Mouse (Mus musculus) midbrain, embryonic 14.5 days (tissue): Measurements from ENCODE around the gene Me3. TPM values are rescaled to one million over a fixed set of nuclear protein-coding genes. Genes with fewer than 3 reads are reported as not detected.
A peak's percentile ranks its signal among the peaks of the same experiment; 100 is the strongest.

ENCODE experiments used
- ATAC-seq: fragments of 200-750 bp; cut with Nextera tagmentation; 2 replicates; pipeline ENCODE4 v1.8.0; 2017; ENCODE audit warnings: moderate number of reproducible peaks, moderate library complexity; ENCODE audit not compliant: low FRiP score, low TSS enrichment
- DNase-seq: peaks from one replicate; pipeline ENCODE4 v3.0.0-alpha.2; 2015
- H3K27ac ChIP-seq: fragments of 300-500 bp; sonication (generic); replicated peaks from 2 replicates; pipeline ENCODE4 v1.5.1; 2014; ENCODE audit warnings: mild to moderate bottlenecking, low read depth, low read length, moderate library complexity
- H3K27me3 ChIP-seq: fragments of 300-500 bp; sonication (generic); 2 replicates; pipeline ENCODE4 v1.6.1; 2014; ENCODE audit warnings: low read length, control low read depth, mixed read lengths; ENCODE audit not compliant: control insufficient read depth, insufficient read depth
- H3K36me3 ChIP-seq: fragments of 300-500 bp; sonication (generic); 2 replicates; pipeline ENCODE4 v1.6.1; 2014; ENCODE audit warnings: low read length, control low read depth; ENCODE audit not compliant: control insufficient read depth, insufficient read depth
- H3K4me1 ChIP-seq: fragments of 300-500 bp; sonication (generic); 2 replicates; pipeline ENCODE4 v1.6.1; 2014; ENCODE audit warnings: mild to moderate bottlenecking, antibody characterized with exemption, low read length, control low read depth; ENCODE audit not compliant: control insufficient read depth, insufficient read depth
- H3K4me2 ChIP-seq: fragments of 300-500 bp; sonication (generic); 2 replicates; pipeline ENCODE4 v1.6.1; 2014; ENCODE audit warnings: mild to moderate bottlenecking, low read length, moderate library complexity
- H3K4me3 ChIP-seq: fragments of 300-500 bp; sonication (generic); replicated peaks from 2 replicates; pipeline ENCODE4 v1.5.1; 2014; ENCODE audit warnings: low read depth, low read length
- H3K9ac ChIP-seq: fragments of 300-500 bp; sonication (generic); replicated peaks from 2 replicates; pipeline ENCODE4 v1.6.1; 2014; ENCODE audit warnings: mild to moderate bottlenecking, low read length, moderate library complexity
- H3K9me3 ChIP-seq: fragments of 300-500 bp; sonication (generic); 2 replicates; pipeline ENCODE4 v1.6.1; 2016; ENCODE audit warnings: low read length, control low read depth, mixed read lengths; ENCODE audit not compliant: control insufficient read depth
- WGBS: fragments of 180-500 bp; shearing (Covaris S2); extraction: QIAGEN DNeasy Blood & Tissue Kit; methylation state at CpG from one replicate; pipeline ENCODE4 v1.1.7; 2014; 5-methylcytosine and 5-hydroxymethylcytosine counted together
- polyA plus RNA-seq: library from polyadenylated mRNA; unstranded; fragments of >200 nt; fragmentation: Nextera tagmentation; extraction: Ambion mirVana; gene quantifications from 2 replicates; pipeline ENCODE4 v1.2.1, GENCODE M21; 2014

The Me3 gene
- polyA plus RNA-seq, 1 experiment from 2014 or later = 5.9 TPM

DNA sequence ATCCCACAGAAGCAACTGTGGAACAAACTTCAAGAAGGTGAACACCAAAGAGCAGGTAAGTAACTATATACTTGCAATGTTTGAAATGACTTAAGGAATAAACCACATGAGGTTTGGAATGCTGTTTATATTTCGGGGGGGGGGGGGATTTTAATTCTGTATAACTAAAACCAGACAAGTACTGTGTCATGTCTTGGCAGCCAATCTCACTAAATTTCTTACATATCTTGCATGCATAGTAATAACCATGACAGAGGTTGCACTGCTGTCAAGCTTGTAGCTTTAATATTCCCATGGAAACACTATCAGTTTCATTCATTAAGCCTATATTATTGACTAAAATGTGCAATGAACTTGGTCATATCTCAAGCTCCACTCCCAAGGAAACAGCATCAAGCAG lies 223.0 kb downstream of the Me3 start:
- ATAC-seq (no peak), DNase-seq (no peak)
- Histone ChIP-seq H3K27ac (no peak overlapping the region), H3K9me3 (no peaks in the 10 kb centered on the region), H3K4me2 (no peak overlapping the region), H3K36me3 (no peaks in the 10 kb centered on the region), H3K4me1 (no peaks in the 10 kb centered on the region), H3K27me3 (no peaks in the 10 kb centered on the region), H3K4me3 (no peak overlapping the region), H3K9ac (no peak overlapping the region)
- whole genome bisulfite sequencing = 71% methylated on average over 1 of the region's 1 CpGs

- Histone ChIP-seq H3K9ac (no peak overlapping the region), H3K4me3 (no peak overlapping the region), H3K4me1 (no peaks in the 10 kb centered on the region), H3K27ac (no peak overlapping the region), H3K36me3 (no peaks in the 10 kb centered on the region), H3K9me3 (no peaks in the 10 kb centered on the region), H3K4me2 (no peak overlapping the region), H3K27me3 (no peaks in the 10 kb centered on the region)
- peak; percentile 15 for DNase-seq
- 53% methylated on average over 17 of the region's 17 CpGs for WGBS
- ATAC-seq = peak; percentile 31
Observed at GRCm38 (mm10) chr7:89856440-89857217, 224.4 kb downstream of the Me3 start.

DNA sequence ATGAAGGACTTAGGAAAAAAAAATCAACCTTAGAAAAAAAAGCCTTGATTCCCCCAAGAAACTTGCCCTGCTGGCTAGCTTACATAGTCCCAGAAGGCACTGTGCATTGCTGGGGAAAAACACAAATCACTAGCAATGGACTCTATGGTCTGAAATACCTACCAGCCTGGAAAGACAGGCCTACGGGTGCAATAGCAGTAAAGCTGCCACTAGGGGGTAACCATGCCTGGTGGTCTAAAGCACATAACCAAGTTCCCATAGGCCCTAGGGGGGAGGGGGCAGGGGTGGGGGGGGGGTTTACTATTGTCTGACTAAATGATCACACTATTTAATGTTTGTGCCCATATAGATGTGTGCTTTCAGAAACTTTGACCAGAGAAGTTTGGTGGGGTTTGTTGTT lies 232.6 kb downstream of the Me3 start:
- Histone ChIP-seq H3K27me3 (no peaks in the 10 kb centered on the region), H3K36me3 (no peaks in the 10 kb centered on the region), H3K27ac (no peak overlapping the region), H3K4me1 (no peaks in the 10 kb centered on the region), H3K9ac (no peak overlapping the region), H3K4me3 (no peak overlapping the region), H3K9me3 (no peaks in the 10 kb centered on the region), H3K4me2 (no peak overlapping the region)
- no peak for ATAC-seq
- no peak for DNase-seq
- WGBS = 88% methylated on average over 1 of the region's 1 CpGs

GRCm38 (mm10) chr7:89867221-89867620 lies 235.0 kb downstream of the Me3 start:
- no peaks in the 10 kb centered on the region for H3K36me3 ChIP-seq
- H3K4me2 ChIP-seq = no peak overlapping the region
- ATAC-seq (no peak), DNase-seq (no peak)
- no peaks in the 10 kb centered on the region for H3K27me3 ChIP-seq
- no peak overlapping the region for H3K27ac ChIP-seq
- no peak overlapping the region for H3K4me3 ChIP-seq
- no peak overlapping the region for H3K9ac ChIP-seq
- WGBS = 85% methylated on average over 5 of the region's 5 CpGs
- H3K9me3 ChIP-seq = no peaks in the 10 kb centered on the region
- no peaks in the 10 kb centered on the region for H3K4me1 ChIP-seq

DNA sequence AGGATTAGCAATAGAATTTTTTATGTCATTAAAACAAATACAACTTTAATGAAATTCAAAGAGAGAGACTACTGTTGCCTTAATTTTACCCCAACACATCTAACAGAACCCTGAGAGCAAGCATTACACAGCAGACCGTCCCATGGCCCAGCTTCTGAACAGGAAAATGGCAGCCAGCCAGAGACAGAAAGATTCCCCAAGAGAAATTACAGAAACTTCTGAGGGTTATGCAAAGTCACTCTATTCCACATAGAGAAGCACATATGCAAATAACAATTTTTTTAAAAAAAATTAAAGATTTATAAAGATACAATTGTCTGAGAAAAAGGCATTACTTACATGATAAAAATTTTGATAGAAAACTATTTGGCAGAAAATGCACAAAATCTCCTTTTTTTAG lies 247.5 kb downstream of the Me3 start:
- Histone ChIP-seq H3K4me3 (no peak overlapping the region), H3K27me3 (no peaks in the 10 kb centered on the region), H3K9ac (no peak overlapping the region), H3K9me3 (no peaks in the 10 kb centered on the region), H3K4me2 (no peak overlapping the region), H3K36me3 (no peaks in the 10 kb centered on the region), H3K4me1 (no peaks in the 10 kb centered on the region), H3K27ac (no peak overlapping the region)
- 82% methylated on average over 1 of the region's 1 CpGs for WGBS
- DNase-seq = no peak
- ATAC-seq = no peak

GRCm38 (mm10) chr7:89884551-89884950 lies 252.4 kb downstream of the Me3 start:
- Histone ChIP-seq H3K4me2 (no peak overlapping the region), H3K27me3 (no peaks in the 10 kb centered on the region), H3K4me3 (no peak overlapping the region), H3K36me3 (no peaks in the 10 kb centered on the region), H3K27ac (no peak overlapping the region), H3K9ac (no peak overlapping the region), H3K9me3 (no peaks in the 10 kb centered on the region), H3K4me1 (no peaks in the 10 kb centered on the region)
- DNase-seq (no peak), ATAC-seq (no peak)
- WGBS = 79% methylated on average over 3 of the region's 3 CpGs

- no peak overlapping the region for H3K4me2 ChIP-seq
- H3K27me3 ChIP-seq = no peaks in the 10 kb centered on the region
- H3K27ac ChIP-seq = no peak overlapping the region
- H3K36me3 ChIP-seq = no peaks in the 10 kb centered on the region
- no peaks in the 10 kb centered on the region for H3K4me1 ChIP-seq
- no peak for ATAC-seq
- H3K4me3 ChIP-seq = no peak overlapping the region
- 77% methylated on average over 5 of the region's 5 CpGs for WGBS
- DNase-seq = no peak
- no peaks in the 10 kb centered on the region for H3K9me3 ChIP-seq
- H3K9ac ChIP-seq = no peak overlapping the region
Observed at GRCm38 (mm10) chr7:89891412-89891811, 259.2 kb downstream of the Me3 start.

- H3K4me1 ChIP-seq = no peaks in the 10 kb centered on the region
- H3K4me3 ChIP-seq = no peak overlapping the region
- WGBS = 22% methylated on average over 4 of the region's 4 CpGs
- ATAC-seq (no peak), DNase-seq (peak; percentile 47)
- H3K27me3 ChIP-seq = no peaks in the 10 kb centered on the region
- no peak overlapping the region for H3K4me2 ChIP-seq
- H3K27ac ChIP-seq = no peak overlapping the region
- no peak overlapping the region for H3K9ac ChIP-seq
- H3K36me3 ChIP-seq = no peaks in the 10 kb centered on the region
- H3K9me3 ChIP-seq = no peaks in the 10 kb centered on the region
Observed at GRCm38 (mm10) chr7:89891856-89892255, 259.7 kb downstream of the Me3 start.

DNA sequence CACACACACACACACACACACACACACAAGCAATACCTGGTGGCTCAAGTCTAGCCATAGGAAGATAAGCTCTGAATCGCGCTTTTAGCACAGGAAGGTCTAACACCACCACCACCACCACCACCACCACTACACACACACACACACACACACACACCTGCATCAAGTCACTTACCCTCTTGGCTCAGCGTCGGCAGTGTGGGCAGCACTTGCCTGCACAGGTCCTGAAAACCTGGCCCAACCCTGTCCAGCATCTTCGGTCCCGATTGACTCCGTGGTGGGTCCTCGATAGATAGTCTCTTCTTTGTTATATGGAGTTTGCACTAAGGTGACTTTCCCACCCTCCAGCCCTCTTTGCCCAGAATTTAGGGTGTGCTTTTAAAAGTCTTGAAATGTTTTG lies 270.8 kb downstream of the Me3 start:
- no peak for ATAC-seq
- WGBS = 84% methylated on average over 8 of the region's 8 CpGs

More for the DNA sequence above, 270.8 kb downstream of the Me3 start:
- Histone ChIP-seq H3K9me3 (no peaks in the 10 kb centered on the region), H3K27ac (no peak overlapping the region), H3K9ac (no peak overlapping the region), H3K36me3 (no peaks in the 10 kb centered on the region), H3K4me1 (peaks cover 6% of the 10 kb centered on the region; the same call in 1 of the 2 replicates), H3K27me3 (no peaks in the 10 kb centered on the region), H3K4me2 (peak overlapping the region; percentile 36), H3K4me3 (no peak overlapping the region)
- no peak for DNase-seq
